Mouse (Mus musculus) kidney, postnatal 0 days (tissue): ENCODE measurements around the gene Ess2. TPM values are rescaled to one million over a fixed set of nuclear protein-coding genes. Genes with fewer than 3 reads are reported as not detected.

ENCODE experiments used
- ATAC-seq: fragments of 200-750 bp; cut with Nextera tagmentation; replicated peaks from 2 replicates; pipeline ENCODE4 v1.8.0; 2017; ENCODE audit warnings: low read depth, moderate number of reproducible peaks, moderate TSS enrichment, moderate library complexity; ENCODE audit not compliant: low FRiP score
- DNase-seq: peaks from one replicate; pipeline ENCODE4 v3.0.0-alpha.2; 2016; ENCODE audit warnings: low spot score
- H3K27ac ChIP-seq: fragments of 300-500 bp; sonication (generic); 2 replicates; pipeline ENCODE4 v1.5.1; 2014; ENCODE audit warnings: mild to moderate bottlenecking
- H3K27me3 ChIP-seq: fragments of 300-500 bp; sonication (generic); 2 replicates; pipeline ENCODE4 v1.6.1; 2014; ENCODE audit warnings: low read length, mixed read lengths; ENCODE audit not compliant: insufficient read depth
- H3K36me3 ChIP-seq: fragments of 300-500 bp; sonication (generic); 2 replicates; pipeline ENCODE4 v1.6.1; 2014; ENCODE audit warnings: low read length, mixed read lengths; ENCODE audit not compliant: insufficient read depth
- H3K4me1 ChIP-seq: fragments of 300-500 bp; sonication (generic); replicated peaks from 2 replicates; pipeline ENCODE4 v1.6.1; 2014; ENCODE audit warnings: antibody characterized with exemption, low read length, mixed read lengths; ENCODE audit not compliant: insufficient read depth
- H3K4me2 ChIP-seq: fragments of 300-500 bp; sonication (generic); 2 replicates; pipeline ENCODE4 v1.6.1; 2014; ENCODE audit warnings: mild to moderate bottlenecking, low read length, moderate library complexity, mixed read lengths
- H3K4me3 ChIP-seq: fragments of 300-500 bp; sonication (generic); replicated peaks from 2 replicates; pipeline ENCODE4 v1.5.1; 2014; ENCODE audit warnings: low read depth, low read length
- H3K9ac ChIP-seq: fragments of 300-500 bp; sonication (generic); 2 replicates; pipeline ENCODE4 v1.6.1; 2014; ENCODE audit warnings: low read depth, low read length
- H3K9me3 ChIP-seq: fragments of 300-500 bp; sonication (generic); replicated peaks from 2 replicates; pipeline ENCODE4 v1.6.1; 2016; ENCODE audit warnings: low read length, inconsistent platforms, mixed read lengths
- CTCF ChIP-seq: IDR thresholded peaks from 2 replicates; pipeline ENCODE4 v1.5.1; 2016; ENCODE audit warnings: antibody characterized with exemption, low read depth, mild to moderate bottlenecking, moderate library complexity
- WGBS: fragments of 180-500 bp; shearing (Covaris S2); extraction: QIAGEN DNeasy Blood & Tissue Kit; methylation state at CpG from one replicate; pipeline ENCODE4 v1.1.7; 2014; 5-methylcytosine and 5-hydroxymethylcytosine counted together
- polyA plus RNA-seq: library from polyadenylated mRNA; unstranded; fragments of >200 nt; fragmentation: Nextera tagmentation; extraction: Ambion mirVana; gene quantifications from 2 replicates; pipeline ENCODE4 v1.2.1, GENCODE M21; 2015

The Ess2 gene
- polyA plus RNA-seq, 1 experiment from 2014 or later: 27.6 TPM

GRCm38 (mm10) chr16:17872995-17873394 is 38.2 kb downstream of the Ess2 start:
- Histone ChIP-seq H3K27ac (no peak overlapping the region), H3K9ac (no peak overlapping the region), H3K4me1 (no peaks in the 10 kb centered on the region), H3K9me3 (no peaks in the 10 kb centered on the region), H3K4me2 (no peak overlapping the region), H3K4me3 (no peak overlapping the region), H3K27me3 (no peaks in the 10 kb centered on the region), H3K36me3 (peaks cover 24% of the 10 kb centered on the region; the same call in 1 of the 2 replicates)
- 40% methylated on average over 4 of the region's 4 CpGs for WGBS
- ATAC-seq: no peak
- no peak for TF ChIP-seq CTCF
- no peak for DNase-seq

GRCm38 (mm10) chr16:17871248-17871647 is 39.9 kb downstream of the Ess2 start:
- no peak for ATAC-seq
- WGBS: 76% methylated on average over 5 of the region's 5 CpGs
- H3K4me3 ChIP-seq: no peak overlapping the region
- peaks cover 24% of the 10 kb centered on the region; the same call in 1 of the 2 replicates for H3K36me3 ChIP-seq
- no peak for DNase-seq
- no peak overlapping the region for H3K9ac ChIP-seq
- H3K4me2 ChIP-seq: no peak overlapping the region
- no peaks in the 10 kb centered on the region for H3K27me3 ChIP-seq
- H3K9me3 ChIP-seq: no peaks in the 10 kb centered on the region
- H3K27ac ChIP-seq: no peak overlapping the region
- H3K4me1 ChIP-seq: no peaks in the 10 kb centered on the region
- no peak for TF ChIP-seq CTCF

DNA sequence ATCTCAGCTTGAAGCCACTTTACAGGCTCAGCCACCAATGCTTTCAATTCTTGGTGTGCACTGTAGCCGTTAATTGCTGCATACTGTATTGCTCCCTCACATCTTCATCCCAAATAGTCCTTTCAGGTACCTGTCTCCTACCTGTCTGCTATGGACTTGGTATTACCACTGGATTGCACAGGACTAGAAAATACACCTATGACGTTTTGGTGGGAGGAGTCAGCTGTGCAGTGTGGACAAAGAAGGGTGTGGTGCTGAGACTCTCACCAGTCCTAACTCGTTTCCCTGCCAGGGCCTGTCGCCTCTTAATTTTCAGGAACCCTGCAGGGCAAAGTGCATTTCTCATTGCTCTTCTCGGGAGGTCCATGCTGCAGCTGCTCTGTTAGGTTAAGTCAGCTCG is 45.4 kb downstream of the Ess2 start:
- Histone ChIP-seq H3K9ac (no peak overlapping the region), H3K27ac (no peak overlapping the region), H3K9me3 (no peaks in the 10 kb centered on the region), H3K4me3 (no peak overlapping the region), H3K36me3 (peaks cover 11% of the 10 kb centered on the region; the same call in 1 of the 2 replicates), H3K4me1 (no peaks in the 10 kb centered on the region), H3K4me2 (no peak overlapping the region), H3K27me3 (no peaks in the 10 kb centered on the region)
- ATAC-seq (peak; percentile 43; the same call in 1 of the 2 replicates), DNase-seq (no peak)
- WGBS: 66% methylated on average over 6 of the region's 6 CpGs
- no peak for TF ChIP-seq CTCF

DNA sequence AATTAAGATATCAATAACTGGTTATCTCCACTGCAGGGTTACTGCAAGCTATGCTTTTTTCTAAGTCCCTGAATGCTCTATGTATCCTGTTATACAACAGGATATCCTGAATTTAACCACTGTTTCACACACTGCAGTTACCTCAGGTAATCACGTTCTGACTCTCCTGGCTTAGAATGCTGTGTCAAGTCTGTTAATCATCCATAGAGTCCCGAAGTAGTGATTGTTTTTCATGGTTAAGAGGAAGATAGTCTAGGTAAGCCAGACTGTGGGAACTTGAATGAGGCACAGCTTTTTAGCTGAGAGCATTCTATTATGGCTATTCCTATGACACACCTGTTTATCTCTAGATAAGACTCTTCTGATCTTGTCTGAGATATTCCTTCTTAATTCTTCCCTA is 45.9 kb downstream of the Ess2 start:
- H3K9me3 ChIP-seq: no peaks in the 10 kb centered on the region
- DNase-seq: peak; percentile 11
- peaks cover 8% of the 10 kb centered on the region; the same call in 1 of the 2 replicates for H3K36me3 ChIP-seq
- no peak overlapping the region for H3K9ac ChIP-seq
- no peaks in the 10 kb centered on the region for H3K27me3 ChIP-seq
- TF ChIP-seq CTCF: no peak
- 63% methylated on average over 2 of the region's 2 CpGs for WGBS
- H3K4me1 ChIP-seq: no peaks in the 10 kb centered on the region
- no peak overlapping the region for H3K4me3 ChIP-seq
- no peak overlapping the region for H3K27ac ChIP-seq
- H3K4me2 ChIP-seq: no peak overlapping the region
- no peak for ATAC-seq

- DNase-seq: peak; percentile 36
- H3K9me3 ChIP-seq: no peaks in the 10 kb centered on the region
- no peak overlapping the region for H3K4me3 ChIP-seq
- no peak overlapping the region for H3K27ac ChIP-seq
- H3K9ac ChIP-seq: no peak overlapping the region
- peak; percentile 79 for TF ChIP-seq CTCF
- H3K4me2 ChIP-seq: no peak overlapping the region
- H3K27me3 ChIP-seq: no peaks in the 10 kb centered on the region
- H3K36me3 ChIP-seq: peaks cover 49% of the 10 kb centered on the region
- peak; percentile 54; the same call in 1 of the 2 replicates for ATAC-seq
- no peaks in the 10 kb centered on the region for H3K4me1 ChIP-seq
These were observed 52.6 kb downstream of the Ess2 start for GRCm38 (mm10) chr16:17858592-17858991.

- no peak for ATAC-seq
- no peak overlapping the region for H3K27ac ChIP-seq
- H3K4me2 ChIP-seq: no peak overlapping the region
- 84% methylated on average over 7 of the region's 7 CpGs for WGBS
- peaks cover 59% of the 10 kb centered on the region for H3K36me3 ChIP-seq
- no peak for TF ChIP-seq CTCF
- no peak overlapping the region for H3K4me3 ChIP-seq
- H3K9ac ChIP-seq: no peak overlapping the region
- DNase-seq: no peak
- no peaks in the 10 kb centered on the region for H3K4me1 ChIP-seq
- H3K9me3 ChIP-seq: no peaks in the 10 kb centered on the region
- H3K27me3 ChIP-seq: no peaks in the 10 kb centered on the region
These were observed 54.0 kb downstream of the Ess2 start for GRCm38 (mm10) chr16:17857157-17857556.

DNA sequence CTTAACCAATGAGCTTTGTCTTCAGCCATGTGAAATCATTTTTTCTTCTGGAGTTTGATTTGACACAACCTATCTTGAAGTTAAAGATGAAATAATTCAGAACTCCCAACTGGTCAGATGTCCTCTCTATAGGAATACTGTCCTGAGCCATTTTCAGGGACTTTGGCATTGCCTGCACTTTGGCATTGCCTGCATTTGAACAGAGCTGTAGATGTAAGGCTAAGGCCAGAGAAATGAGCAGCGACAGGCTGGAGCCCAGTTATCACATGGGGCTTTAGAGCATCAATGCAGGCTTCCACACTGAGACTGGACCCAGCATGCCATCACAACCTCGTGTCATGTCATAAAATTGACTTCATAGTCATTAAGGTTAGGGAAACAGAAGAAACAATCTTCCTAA is 57.9 kb downstream of the Ess2 start:
- H3K4me3 ChIP-seq: no peak overlapping the region
- no peaks in the 10 kb centered on the region for H3K9me3 ChIP-seq
- no peak overlapping the region for H3K9ac ChIP-seq
- peaks cover 78% of the 10 kb centered on the region for H3K36me3 ChIP-seq
- no peak for DNase-seq
- no peak for TF ChIP-seq CTCF
- no peak for ATAC-seq
- no peaks in the 10 kb centered on the region for H3K4me1 ChIP-seq
- no peaks in the 10 kb centered on the region for H3K27me3 ChIP-seq
- no peak overlapping the region for H3K27ac ChIP-seq
- H3K4me2 ChIP-seq: no peak overlapping the region
- whole genome bisulfite sequencing: 88% methylated on average over 2 of the region's 2 CpGs
